8 mouse cellular contexts compared by ENCODE assay signal in genomic region chr8:105702001-105702401, GRCm38 (mm10). TPM values are rescaled to one million over a fixed set of nuclear protein-coding genes. Genes with fewer than 3 reads are reported as not detected.
DNase-seq lines count a peak whose midpoint lies in the region; ATAC-seq and TF ChIP-seq lines count a peak whose summit lies in the region.

No protein-coding gene starts in this region.

- no peak for TF ChIP-seq POLR2A in embryonic fibroblast, embryonic 13.5 days (IDR thresholded peaks at IDR 0.05; ENCODE audit: low read depth, low read length)

- H3K9ac ChIP-seq in heart, embryonic 15.5 days, result peak overlapping the region; percentile 70
- H3K9ac ChIP-seq in liver, embryonic 11.5 days (ENCODE audit: low read depth, low read length), result peak overlapping the region; percentile 60

- POLR2A ChIA-PET in Patski (lab: Charles Lee), result no interaction called here

- peak overlapping the region; percentile 80 for H3K4me3 ChIP-seq in heart, embryonic 15.5 days
- H3K4me3 ChIP-seq in embryonic fibroblast, embryonic 13.5 days (ENCODE audit: insufficient read depth, low read length), result peak overlapping the region; percentile 50
- H3K4me3 ChIP-seq in liver, embryonic 11.5 days (ENCODE audit: low read depth, low read length), result peak overlapping the region; percentile 77

- no peaks in the 10 kb centered on the region for H3K9me3 ChIP-seq in heart, embryonic 15.5 days (replicated peaks)
- H3K9me3 ChIP-seq in liver, embryonic 11.5 days (ENCODE audit: control insufficient read depth, low read length), result no peaks in the 10 kb centered on the region

- H3K27ac ChIP-seq in heart, embryonic 15.5 days, result peak overlapping the region; percentile 95
- no peak overlapping the region for H3K27ac ChIP-seq in embryonic fibroblast, embryonic 13.5 days (ENCODE audit: insufficient read depth, low read length)
- H3K27ac ChIP-seq in liver, embryonic 11.5 days (ENCODE audit: low read depth, low read length), result peak overlapping the region; percentile 13; the same call in 1 of the 2 replicates

- CTCF ChIA-PET in Patski (lab: Charles Lee), result no interaction called here

- intact Hi-C loops in heart, postnatal 10 days (cut with DNase I), result no loop called here

- peak overlapping the region; percentile 91 for H3K4me2 ChIP-seq in heart, embryonic 15.5 days
- peak overlapping the region; percentile 98 for H3K4me2 ChIP-seq in liver, embryonic 11.5 days

- H3K36me3 ChIP-seq in heart, embryonic 15.5 days, result peaks cover 25% of the 10 kb centered on the region; the same call in 1 of the 2 replicates
- peaks cover 21% of the 10 kb centered on the region for H3K36me3 ChIP-seq in liver, embryonic 11.5 days (ENCODE audit: control insufficient read depth, insufficient read depth, low read length)

- WGBS in heart, embryonic 15.5 days, result 47% methylated on average over 18 of the region's 18 CpGs
- WGBS in liver, embryonic 11.5 days, result 56% methylated on average over 18 of the region's 18 CpGs

- ATAC-seq in heart, embryonic 15.5 days (replicated peaks; ENCODE audit: insufficient number of reproducible peaks, insufficient read depth, low FRiP score, low read depth), result no peak
- ATAC-seq in Patski, result peak; percentile 32
- ATAC-seq in liver, embryonic 11.5 days (replicated peaks; ENCODE audit: low FRiP score), result no peak

- H3K4me1 ChIP-seq in heart, embryonic 15.5 days (replicated peaks), result peaks cover 21% of the 10 kb centered on the region
- H3K4me1 ChIP-seq in embryonic fibroblast, embryonic 13.5 days (ENCODE audit: control insufficient read depth, insufficient read depth, low read length), result peaks cover 2% of the 10 kb centered on the region; the same call in 1 of the 2 replicates
- H3K4me1 ChIP-seq in liver, embryonic 11.5 days (replicated peaks; ENCODE audit: control insufficient read depth, insufficient read depth, low read length), result peaks cover 22% of the 10 kb centered on the region

- no peak for TF ChIP-seq CTCF in Patski (IDR thresholded peaks at IDR 0.05)
- TF ChIP-seq CTCF in embryonic fibroblast, embryonic 13.5 days (IDR thresholded peaks at IDR 0.05; ENCODE audit: borderline replicate concordance, insufficient read depth, low read length), result no peak

- no peak for DNase-seq in heart, postnatal 10 days
- no peak for DNase-seq in Patski (ENCODE audit: low read depth, low spot score)
- DNase-seq in liver, embryonic 11.5 days (ENCODE audit: low spot score), result no peak
- no peak for DNase-seq in urinary bladder, adult 18-20 months (ENCODE audit: low spot score in 2 of 2)
- DNase-seq in ovary, postnatal 36 days (ENCODE audit: low spot score), result no peak
- DNase-seq in natural killer cell, adult 2 months (ENCODE audit: low spot score in 2 of 2), result no peak

- in situ Hi-C loops in Patski (cut with MboI; ENCODE audit: low pct_unique_long_range_greater_than_20kb), result no loop called here

- no peaks in the 10 kb centered on the region for H3K27me3 ChIP-seq in heart, embryonic 15.5 days
- no peaks in the 10 kb centered on the region for H3K27me3 ChIP-seq in Patski
- H3K27me3 ChIP-seq in liver, embryonic 11.5 days (replicated peaks; ENCODE audit: control insufficient read depth, insufficient read depth, low read length), result no peaks in the 10 kb centered on the region

RNA-seq across cellular contexts. Expression of gene Pard6a, which starts 1.1 kb away (rescaled TPM):
- polyA plus RNA-seq in heart, embryonic 15.5 days (2015; fragmentation: Nextera tagmentation; extraction: Ambion mirVana), result 13.8 and 13.9 TPM in 2 replicates
- 1 to 10 TPM; 7.1 to 9.1 TPM for total RNA-seq in heart, postnatal 10 days (2021)
- 23.3 TPM for polyA plus RNA-seq in Patski (2021)
- polyA plus RNA-seq in embryonic fibroblast, embryonic 13.5 days (2011; ENCODE audit: insufficient read length, low read depth, missing spikeins), result 7.9 and 15.8 TPM in 2 replicates
- polyA plus RNA-seq in liver, embryonic 11.5 days (2014; fragmentation: Nextera tagmentation; extraction: Ambion mirVana), result 12.8 and 18.2 TPM in 2 replicates

RNA-seq across cellular contexts. Expression of gene Acd, which starts 1.1 kb away (rescaled TPM):
- polyA plus RNA-seq in heart, embryonic 15.5 days (2015; fragmentation: Nextera tagmentation; extraction: Ambion mirVana), result 33.7 and 43.3 TPM in 2 replicates
- 10 to 100 TPM; 20.8 to 21.2 TPM for total RNA-seq in heart, postnatal 10 days (2021)
- polyA plus RNA-seq in Patski (2021), result 39.2 TPM
- 24.6 and 26.5 TPM in 2 replicates for polyA plus RNA-seq in embryonic fibroblast, embryonic 13.5 days (2011; ENCODE audit: insufficient read length, low read depth, missing spikeins)
- 47.5 and 47.8 TPM in 2 replicates for polyA plus RNA-seq in liver, embryonic 11.5 days (2014; fragmentation: Nextera tagmentation; extraction: Ambion mirVana)

RNA-seq across cellular contexts. Expression of gene 4933405L10Rik, which starts 5.5 kb away (rescaled TPM):
- polyA plus RNA-seq in heart, embryonic 15.5 days (2015; fragmentation: Nextera tagmentation; extraction: Ambion mirVana), result not detected in 2 replicates
- not detected for total RNA-seq in heart, postnatal 10 days (2021)
- 1.0 TPM for polyA plus RNA-seq in Patski (2021)
- not detected in 2 replicates for polyA plus RNA-seq in embryonic fibroblast, embryonic 13.5 days (2011; ENCODE audit: insufficient read length, low read depth, missing spikeins)
- 0.26 TPM in 1 of 2 replicates, not detected in the other for polyA plus RNA-seq in liver, embryonic 11.5 days (2014; fragmentation: Nextera tagmentation; extraction: Ambion mirVana)

RNA-seq across cellular contexts. Expression of gene Enkd1, which starts 6.0 kb away (rescaled TPM):
- polyA plus RNA-seq in heart, embryonic 15.5 days (2015; fragmentation: Nextera tagmentation; extraction: Ambion mirVana), result 9.8 and 12.7 TPM in 2 replicates
- total RNA-seq in heart, postnatal 10 days (2021), result 1 to 10 TPM; 2.9 to 3.5 TPM
- 39.5 TPM for polyA plus RNA-seq in Patski (2021)
- 5.9 and 9.1 TPM in 2 replicates for polyA plus RNA-seq in embryonic fibroblast, embryonic 13.5 days (2011; ENCODE audit: insufficient read length, low read depth, missing spikeins)
- polyA plus RNA-seq in liver, embryonic 11.5 days (2014; fragmentation: Nextera tagmentation; extraction: Ambion mirVana), result 22.3 and 23.6 TPM in 2 replicates

RNA-seq across cellular contexts. Expression of gene Carmil2, which starts 15.9 kb away (rescaled TPM):
- polyA plus RNA-seq in heart, embryonic 15.5 days (2015; fragmentation: Nextera tagmentation; extraction: Ambion mirVana), result 0.26 and 2.4 TPM in 2 replicates
- under 1 TPM; 0.62 to 0.93 TPM for total RNA-seq in heart, postnatal 10 days (2021)
- 0.44 TPM for polyA plus RNA-seq in Patski (2021)
- 0.42 and 0.58 TPM in 2 replicates for polyA plus RNA-seq in embryonic fibroblast, embryonic 13.5 days (2011; ENCODE audit: insufficient read length, low read depth, missing spikeins)
- 0.82 and 0.90 TPM in 2 replicates for polyA plus RNA-seq in liver, embryonic 11.5 days (2014; fragmentation: Nextera tagmentation; extraction: Ambion mirVana)
